Mouse (Mus musculus) lung, embryonic 14.5 days (tissue): Measurements from ENCODE around the gene Sec24b. TPM values are rescaled to one million over a fixed set of nuclear protein-coding genes. Genes with fewer than 3 reads are reported as not detected.

Experiments used
- ATAC-seq: fragments of 200-750 bp; cut with Nextera tagmentation; 2 replicates; pipeline ENCODE4 v1.8.0; 2017; ENCODE audit warnings: mild to moderate bottlenecking, moderate TSS enrichment, moderate library complexity; ENCODE audit not compliant: insufficient read depth
- DNase-seq: peaks from one replicate; pipeline ENCODE4 v3.0.0-alpha.2; 2015
- H3K27ac ChIP-seq: fragments of 300-500 bp; sonication (generic); 2 replicates; pipeline ENCODE4 v1.5.1; 2014; ENCODE audit warnings: low read depth, mild to moderate bottlenecking, moderate library complexity
- H3K27me3 ChIP-seq: fragments of 300-500 bp; sonication (generic); 2 replicates; pipeline ENCODE4 v1.6.1; 2014; ENCODE audit warnings: low read length, control low read depth; ENCODE audit not compliant: insufficient read depth
- H3K36me3 ChIP-seq: fragments of 300-500 bp; sonication (generic); 2 replicates; pipeline ENCODE4 v1.6.1; 2014; ENCODE audit warnings: control low read depth; ENCODE audit not compliant: insufficient read depth
- H3K4me1 ChIP-seq: fragments of 300-500 bp; sonication (generic); 2 replicates; pipeline ENCODE4 v1.6.1; 2014; ENCODE audit warnings: antibody characterized with exemption, control low read depth; ENCODE audit not compliant: insufficient read depth
- H3K4me2 ChIP-seq: fragments of 300-500 bp; sonication (generic); 2 replicates; pipeline ENCODE4 v1.6.1; 2014; ENCODE audit warnings: mild to moderate bottlenecking
- H3K4me3 ChIP-seq: fragments of 300-500 bp; sonication (generic); 2 replicates; pipeline ENCODE4 v1.5.1; 2014; ENCODE audit warnings: low read depth, low read length
- H3K9ac ChIP-seq: fragments of 300-500 bp; sonication (generic); 2 replicates; pipeline ENCODE4 v1.6.1; 2014
- H3K9me3 ChIP-seq: fragments of 300-500 bp; sonication (generic); 2 replicates; pipeline ENCODE4 v1.6.1; 2016; ENCODE audit warnings: low read depth, low read length, control low read depth
- CTCF ChIP-seq: IDR thresholded peaks from 2 replicates; pipeline ENCODE4 v1.5.1; 2016; ENCODE audit warnings: antibody characterized with exemption, low read depth
- WGBS: fragments of 180-500 bp; shearing (Covaris S2); extraction: QIAGEN DNeasy Blood & Tissue Kit; methylation state at CpG from one replicate; pipeline ENCODE4 v1.1.7; 2014; 5-methylcytosine and 5-hydroxymethylcytosine counted together
- polyA plus RNA-seq: library from polyadenylated mRNA; unstranded; fragments of >200 nt; fragmentation: Nextera tagmentation; extraction: Ambion mirVana; gene quantifications from 2 replicates; pipeline ENCODE4 v1.2.1, GENCODE M21; 2014

The Sec24b gene
- polyA plus RNA-seq, 1 experiment from 2014 or later = 46.3 TPM

- Histone ChIP-seq H3K27ac (no peak overlapping the region), H3K4me1 (no peaks in the 10 kb centered on the region), H3K36me3 (no peaks in the 10 kb centered on the region), H3K4me3 (no peak overlapping the region), H3K9me3 (no peaks in the 10 kb centered on the region), H3K4me2 (no peak overlapping the region), H3K9ac (no peak overlapping the region), H3K27me3 (no peaks in the 10 kb centered on the region)
- no peak for DNase-seq
- no peak for ATAC-seq
- WGBS = 75% methylated on average over 9 of the region's 9 CpGs
- no peak for TF ChIP-seq CTCF
Measured at GRCm38 (mm10) chr3:130087466-130087865, 26.1 kb upstream of the Sec24b start.

- no peak overlapping the region for H3K9ac ChIP-seq
- H3K27me3 ChIP-seq = no peaks in the 10 kb centered on the region
- no peaks in the 10 kb centered on the region for H3K9me3 ChIP-seq
- no peaks in the 10 kb centered on the region for H3K4me1 ChIP-seq
- no peak overlapping the region for H3K27ac ChIP-seq
- H3K36me3 ChIP-seq = no peaks in the 10 kb centered on the region
- no peak overlapping the region for H3K4me3 ChIP-seq
- peak; percentile 82 for ATAC-seq
- H3K4me2 ChIP-seq = no peak overlapping the region
- no peak for TF ChIP-seq CTCF
- 50% methylated on average over 13 of the region's 13 CpGs for WGBS
- peak; percentile 65 for DNase-seq
Measured at GRCm38 (mm10) chr3:130086372-130087080, 25.2 kb upstream of the Sec24b start.

- no peak overlapping the region for H3K4me3 ChIP-seq
- H3K27ac ChIP-seq = no peak overlapping the region
- WGBS = 51% methylated on average over 2 of the region's 2 CpGs
- ATAC-seq (no peak), DNase-seq (peak; percentile 63)
- H3K4me2 ChIP-seq = no peak overlapping the region
- H3K9me3 ChIP-seq = no peaks in the 10 kb centered on the region
- H3K36me3 ChIP-seq = no peaks in the 10 kb centered on the region
- no peak overlapping the region for H3K9ac ChIP-seq
- no peak for TF ChIP-seq CTCF
- H3K4me1 ChIP-seq = no peaks in the 10 kb centered on the region
- no peaks in the 10 kb centered on the region for H3K27me3 ChIP-seq
Measured at GRCm38 (mm10) chr3:130083312-130083711, 22.0 kb upstream of the Sec24b start.

- Histone ChIP-seq H3K36me3 (no peaks in the 10 kb centered on the region), H3K9ac (no peak overlapping the region), H3K27ac (no peak overlapping the region), H3K27me3 (no peaks in the 10 kb centered on the region), H3K4me3 (no peak overlapping the region), H3K4me1 (no peaks in the 10 kb centered on the region), H3K9me3 (no peaks in the 10 kb centered on the region), H3K4me2 (no peak overlapping the region)
- WGBS = 65% methylated on average over 6 of the region's 6 CpGs
- DNase-seq = no peak
- no peak for ATAC-seq
- no peak for TF ChIP-seq CTCF
Measured at GRCm38 (mm10) chr3:130080666-130081065, 19.3 kb upstream of the Sec24b start.

GRCm38 (mm10) chr3:130079794-130080193 lies 18.4 kb upstream of the Sec24b start:
- Histone ChIP-seq H3K36me3 (no peaks in the 10 kb centered on the region), H3K27me3 (no peaks in the 10 kb centered on the region), H3K9ac (no peak overlapping the region), H3K4me2 (no peak overlapping the region), H3K27ac (no peak overlapping the region), H3K4me3 (no peak overlapping the region), H3K4me1 (no peaks in the 10 kb centered on the region), H3K9me3 (no peaks in the 10 kb centered on the region)
- ATAC-seq (no peak), DNase-seq (peak; percentile 90)
- TF ChIP-seq CTCF = peak; percentile 86
- 15% methylated on average over 1 of the region's 1 CpGs for WGBS

GRCm38 (mm10) chr3:130077291-130077690 lies 15.9 kb upstream of the Sec24b start:
- TF ChIP-seq CTCF = no peak
- DNase-seq = no peak
- no peak overlapping the region for H3K4me2 ChIP-seq
- no peaks in the 10 kb centered on the region for H3K4me1 ChIP-seq
- H3K4me3 ChIP-seq = no peak overlapping the region
- no peak for ATAC-seq
- WGBS = 86% methylated on average over 9 of the region's 9 CpGs
- no peak overlapping the region for H3K9ac ChIP-seq
- no peaks in the 10 kb centered on the region for H3K27me3 ChIP-seq
- H3K36me3 ChIP-seq = no peaks in the 10 kb centered on the region
- no peak overlapping the region for H3K27ac ChIP-seq
- no peaks in the 10 kb centered on the region for H3K9me3 ChIP-seq

GRCm38 (mm10) chr3:130075746-130076145 lies 14.4 kb upstream of the Sec24b start:
- no peak for TF ChIP-seq CTCF
- 55% methylated on average over 1 of the region's 1 CpGs for WGBS
- no peak for ATAC-seq

More at GRCm38 (mm10) chr3:130075746-130076145, 14.4 kb upstream of the Sec24b start:
- Histone ChIP-seq H3K9me3 (no peaks in the 10 kb centered on the region), H3K4me2 (no peak overlapping the region), H3K4me1 (no peaks in the 10 kb centered on the region), H3K9ac (no peak overlapping the region), H3K27ac (no peak overlapping the region), H3K4me3 (no peak overlapping the region), H3K36me3 (no peaks in the 10 kb centered on the region), H3K27me3 (no peaks in the 10 kb centered on the region)
- no peak for DNase-seq
